Mouse (Mus musculus) embryonic stem cell, embryonic (primary cell): ENCODE data around the gene Pih1d1.

ENCODE experiments used
- CTCF ChIA-PET, 4 experiments: fragments of 300-600 bp in 2 of 4; fragments of 350-600 bp in 2 of 4; sonication (Branson Sonifier 250); formaldehyde crosslinking; loops; one replicate each; lab custom pipeline; 2022; ENCODE audit warnings: inconsistent platforms in 2 of 4; lab: Charles Lee
- POLR2A ChIA-PET, 4 experiments: fragments of 300-600 bp in 2 of 4; fragments of 350-600 bp in 2 of 4; sonication (Branson Sonifier 250); formaldehyde crosslinking; loops; one replicate each; lab custom pipeline; 2022; ENCODE audit warnings: antibody characterized with exemption in 4 of 4, inconsistent platforms in 1 of 4; lab: Charles Lee

Pih1d1 gene

DNA sequence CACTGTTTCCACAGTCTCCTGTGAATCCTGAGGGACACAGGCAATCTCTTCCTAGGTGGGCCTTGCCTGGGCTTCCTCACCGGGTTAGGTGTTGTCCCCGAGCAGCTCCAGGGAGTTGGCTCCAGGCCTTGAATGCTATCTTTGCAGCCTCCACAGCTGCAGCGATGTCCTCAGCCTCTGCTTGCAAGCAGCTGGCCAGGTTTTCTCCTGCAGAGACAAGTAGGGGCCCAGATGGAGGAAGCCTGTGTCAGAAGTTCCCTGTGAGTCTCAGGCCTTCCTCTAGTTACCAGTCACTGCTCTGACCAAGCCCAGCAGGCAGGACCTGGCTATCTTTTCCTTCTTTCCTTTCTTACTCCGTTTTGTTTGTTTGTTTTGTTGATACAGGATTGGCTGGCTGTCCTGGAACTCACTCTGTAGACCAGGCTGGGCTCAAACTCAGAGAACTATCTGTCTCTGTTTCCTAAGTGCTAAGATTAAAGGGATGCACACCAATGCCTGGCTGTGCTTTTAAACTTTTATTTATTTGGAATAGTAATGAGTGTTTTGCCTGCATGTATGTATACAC lies 5.5 kb upstream of the Pih1d1 start:
- POLR2A ChIA-PET = interaction anchor here in 2 of 4 experiments (1.1 to 7.3 kb wide), 3 partner anchors 15 to 20 kb away, joined by 3 to 101 read pairs (median 57); partner anchors contain the start of genes Rpl13a (in 1 of the 2) and Slc17a7 (in 1 of the 2)
- CTCF ChIA-PET = no interaction called here

GRCm38 (mm10) chr7:45149545-45149944 lies 4.6 kb upstream of the Pih1d1 start:
- POLR2A ChIA-PET = interaction anchor here in 3 of 4 experiments (0.5 to 7.3 kb wide), 7 partner anchors 12 to 308 kb away, joined by 3 to 144 read pairs (median 3); partner anchors contain the start of genes Rpl13a (in 2 of the 3), Rps11 (in 1 of the 3) and Slc17a7 (in 1 of the 3)
- CTCF ChIA-PET = interaction anchor here (0.6 to 3.4 kb wide), 6 partner anchors 13 to 220 kb away, joined by 3 to 10 read pairs (median 4); partner anchors contain the start of genes Flt3l (in 3 of the 4), Gm45713 (in 3 of the 4) and Ap2a1 (in 1 of the 4)

DNA sequence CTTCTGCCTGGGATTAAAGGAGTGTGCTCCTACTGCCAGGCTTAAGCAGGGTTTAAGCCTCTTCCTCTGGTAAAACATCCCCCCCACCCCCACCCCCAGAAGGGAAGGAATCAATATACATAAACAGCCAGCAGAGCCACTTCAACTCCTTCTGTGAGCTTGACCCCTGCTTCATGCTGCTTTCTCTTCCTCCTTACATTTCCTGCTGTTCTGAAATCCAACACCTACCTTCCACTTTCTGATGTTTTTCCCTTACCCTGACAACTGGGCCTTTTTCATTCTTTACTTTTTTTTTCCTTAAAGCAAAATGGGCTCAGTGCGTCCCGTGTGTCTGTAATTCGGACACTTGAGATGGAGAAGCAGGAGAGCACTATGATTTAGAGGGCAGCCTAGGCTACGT lies 3.8 kb upstream of the Pih1d1 start:
- POLR2A ChIA-PET = interaction anchor here (0.6 to 7.3 kb wide), 24 partner anchors 8 to 312 kb away, joined by 3 to 144 read pairs (median 4); partner anchors contain the start of genes Rpl13a (in 3 of the 4), Flt3l (in 2 of the 4), Gm45713 (in 2 of the 4) and Ccdc155 (in 1 of the 4)
- CTCF ChIA-PET = interaction anchor here (0.5 to 3.4 kb wide), 15 partner anchors 12 to 254 kb away, joined by 3 to 10 read pairs (median 4); partner anchors contain the start of genes Flt3l (in 3 of the 4), Gm45713 (in 3 of the 4) and Ap2a1 (in 1 of the 4)

DNA sequence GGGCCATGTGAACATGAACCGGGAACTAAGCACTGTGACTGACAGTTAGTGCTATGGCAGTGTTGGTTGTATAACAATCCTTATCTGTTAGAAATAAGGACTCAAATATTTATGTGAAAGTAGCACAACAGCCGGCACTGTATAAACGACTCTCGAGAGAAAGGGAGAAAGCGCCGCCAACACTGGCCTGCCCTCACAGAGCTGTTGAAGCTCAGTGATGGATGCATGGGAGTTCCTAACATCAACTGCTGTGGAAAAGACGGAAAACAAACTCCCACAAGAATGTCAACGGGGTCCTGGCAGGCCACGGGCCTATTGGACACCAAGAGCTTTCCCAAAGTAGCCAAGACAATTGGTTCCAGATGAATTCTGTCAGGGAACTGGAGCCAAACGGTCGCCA lies 2.8 kb upstream of the Pih1d1 start:
- POLR2A ChIA-PET = interaction anchor here in 3 of 4 experiments (0.7 to 7.3 kb wide), 27 partner anchors 9 to 302 kb away, joined by 3 to 144 read pairs (median 4); partner anchors contain the start of genes Flt3l (in 3 of the 3), Gm45713 (in 3 of the 3), Ccdc155 (in 2 of the 3) and Rpl13a (in 2 of the 3)
- CTCF ChIA-PET = interaction anchor here (0.6 to 3.4 kb wide), 10 partner anchors 15 to 253 kb away, joined by 3 to 10 read pairs (median 4); partner anchors contain the start of genes Flt3l (in 3 of the 4), Gm45713 (in 3 of the 4) and Prmt1 (in 1 of the 4)

- ChIA-PET POLR2A (interaction anchor here in 3 of 4 experiments (0.8 to 7.3 kb wide), 35 partner anchors 7 to 283 kb away, joined by 3 to 144 read pairs (median 9); partner anchors contain the start of genes Rpl13a (in 2 of the 3), Slc17a7 (in 2 of the 3), Ccdc155 (in 1 of the 3) and Fcgrt (in 1 of the 3)), CTCF (interaction anchor here in 3 of 4 experiments (0.6 to 1.5 kb wide), 4 partner anchors 9 to 292 kb away, joined by 3 to 13 read pairs (median 4); no protein-coding TSS in a partner anchor)
These were observed 1.1 kb upstream of the Pih1d1 start for GRCm38 (mm10) chr7:45153052-45153451.

GRCm38 (mm10) chr7:45153586-45153985 lies 517 bp upstream of the Pih1d1 start:
- CTCF ChIA-PET = interaction anchor here in 3 of 4 experiments (0.6 to 2.2 kb wide), 5 partner anchors 9 to 292 kb away, joined by 3 to 13 read pairs (median 4); no protein-coding TSS in a partner anchor
- POLR2A ChIA-PET = interaction anchor here in 3 of 4 experiments (0.8 to 7.3 kb wide), 42 partner anchors 8 to 485 kb away, joined by 3 to 144 read pairs (median 9); partner anchors contain the start of genes Fcgrt (in 2 of the 3), Rpl13a (in 2 of the 3), Rras (in 2 of the 3) and Slc17a7 (in 2 of the 3)

GRCm38 (mm10) chr7:45154993-45155514 lies 951 bp downstream of the Pih1d1 start:
- ChIA-PET CTCF (interaction anchor here in 3 of 4 experiments (0.5 to 3.0 kb wide), 49 partner anchors 8 to 501 kb away, joined by 3 to 34 read pairs (median 4); partner anchors contain the start of genes Flt3l (in 3 of the 3), Gm45713 (in 3 of the 3), Ccdc155 (in 2 of the 3) and Gys1 (in 2 of the 3)), POLR2A (interaction anchor here in 3 of 4 experiments (0.6 to 7.3 kb wide), 144 partner anchors 9 to 741 kb away, joined by 3 to 144 read pairs (median 4); partner anchors contain the start of genes Ccdc155 (in 2 of the 3), Fcgrt (in 2 of the 3), Gys1 (in 2 of the 3) and Plekha4 (in 2 of the 3))

GRCm38 (mm10) chr7:45155590-45155989 lies 1.5 kb downstream of the Pih1d1 start:
- ChIA-PET CTCF (interaction anchor here in 3 of 4 experiments (0.5 to 3.0 kb wide), 36 partner anchors 8 to 473 kb away, joined by 3 to 34 read pairs (median 4); partner anchors contain the start of genes Ccdc155 (in 2 of the 3), Flt3l (in 2 of the 3), Gm45713 (in 2 of the 3) and Gys1 (in 1 of the 3)), POLR2A (interaction anchor here in 3 of 4 experiments (0.6 to 7.3 kb wide), 66 partner anchors 8 to 517 kb away, joined by 3 to 144 read pairs (median 7); partner anchors contain the start of genes Ccdc155 (in 2 of the 3), Fcgrt (in 2 of the 3), Rpl13a (in 2 of the 3) and Rras (in 2 of the 3))

GRCm38 (mm10) chr7:45156206-45156605 lies 2.1 kb downstream of the Pih1d1 start:
- ChIA-PET POLR2A (interaction anchor here in 2 of 4 experiments (0.6 to 7.3 kb wide), 21 partner anchors 8 to 562 kb away, joined by 3 to 57 read pairs (median 5); partner anchors contain the start of genes Atf5 (in 1 of the 2), Il4i1 (in 1 of the 2), Nup62 (in 1 of the 2) and Rcn3 (in 1 of the 2)), CTCF (interaction anchor here in 3 of 4 experiments (0.6 to 3.0 kb wide), 15 partner anchors 9 to 185 kb away, joined by 3 to 34 read pairs (median 4); partner anchors contain the start of genes Flt3l (in 2 of the 3), Gm45713 (in 2 of the 3), Ccdc155 (in 1 of the 3) and Rcn3 (in 1 of the 3))

- ChIA-PET CTCF (interaction anchor here in 1 of 4 experiments (1.1 to 1.9 kb wide), 2 partner anchors 12 to 79 kb away, joined by 3 to 5 read pairs; no protein-coding TSS in a partner anchor), POLR2A (interaction anchor here in 1 of 4 experiments (0.9 to 1.3 kb wide), 5 partner anchors 12 to 561 kb away, joined by 3 to 5 read pairs (median 3); partner anchors contain the start of gene Sphk2)
These were observed 3.4 kb downstream of the Pih1d1 start for GRCm38 (mm10) chr7:45157459-45157858.

DNA sequence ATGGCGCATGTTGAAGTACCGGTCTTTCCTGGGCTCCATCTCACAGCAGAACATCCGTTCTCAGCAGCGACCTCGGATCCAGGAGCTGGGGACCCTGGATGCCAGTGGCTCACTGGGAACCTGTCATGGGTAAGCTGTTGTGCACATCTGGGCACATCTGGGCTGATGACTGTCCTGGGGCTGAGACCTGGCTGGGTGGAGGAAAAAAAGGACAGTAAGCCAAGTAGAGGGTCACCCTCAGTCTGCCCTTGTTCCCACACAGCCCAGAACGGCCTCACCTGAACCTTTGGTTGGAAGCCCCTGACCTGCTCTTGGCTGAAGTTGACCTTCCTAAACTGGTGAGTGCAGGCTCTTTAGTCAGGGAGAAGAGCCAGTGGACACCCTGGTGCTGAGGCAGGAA lies 4.9 kb downstream of the Pih1d1 start:
- CTCF ChIA-PET = interaction anchor here in 2 of 4 experiments (0.6 to 1.9 kb wide), 4 partner anchors 10 to 116 kb away, joined by 3 to 5 read pairs (median 4); no protein-coding TSS in a partner anchor
- POLR2A ChIA-PET = interaction anchor here in 2 of 4 experiments (0.7 to 1.1 kb wide), 3 partner anchors 16 to 40 kb away, joined by 3 read pairs; no protein-coding TSS in a partner anchor

DNA sequence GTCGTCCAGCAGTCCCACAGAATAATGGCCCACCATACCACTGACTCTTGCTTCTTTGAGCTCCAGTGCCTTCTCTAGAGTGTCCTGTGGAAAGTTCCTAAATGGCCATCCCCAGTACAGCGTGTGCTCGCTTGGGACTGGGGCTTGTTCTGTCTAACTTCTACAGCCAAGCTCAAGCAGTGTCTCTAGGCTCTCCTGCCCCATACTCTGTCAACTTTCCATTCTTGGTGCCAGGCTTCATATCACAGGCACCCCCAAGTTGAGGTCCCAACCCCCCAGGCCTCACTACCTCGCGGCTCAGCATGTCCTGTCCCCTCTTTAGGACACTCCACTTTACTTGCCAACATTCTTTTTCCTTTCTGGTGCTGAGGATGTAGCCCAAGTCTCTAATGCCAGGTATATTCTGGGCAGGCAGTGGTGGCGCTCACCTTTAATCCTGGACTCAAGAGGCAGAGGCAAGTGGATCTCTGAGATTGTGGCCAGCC lies 6.3 kb downstream of the Pih1d1 start:
- CTCF ChIA-PET = interaction anchor here in 1 of 4 experiments (1.8 kb wide), 1 partner anchor 9 kb away, joined by 4 read pairs; no protein-coding TSS in a partner anchor
- POLR2A ChIA-PET = interaction anchor here in 2 of 4 experiments (0.6 to 3.2 kb wide), 6 partner anchors 9 to 123 kb away, joined by 3 to 19 read pairs (median 3); no protein-coding TSS in a partner anchor

DNA sequence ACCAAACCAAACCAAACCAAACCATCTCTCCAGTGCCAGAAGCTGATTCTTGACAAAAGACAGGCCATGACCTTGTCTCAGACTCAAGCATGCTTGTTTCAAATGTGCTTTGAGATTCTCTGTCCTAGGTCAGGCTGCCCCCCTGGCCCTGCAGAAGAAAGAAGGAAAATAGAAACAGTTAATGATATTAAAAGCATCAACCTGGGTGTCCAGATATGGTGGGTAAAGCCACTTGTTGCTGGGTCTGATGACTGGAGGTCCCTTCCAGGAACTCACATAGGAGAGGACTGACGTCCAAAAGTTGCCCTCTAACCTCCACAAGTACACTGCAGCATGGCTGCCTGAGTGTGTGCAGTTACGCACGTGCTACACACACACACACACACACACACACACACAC lies 6.8 kb downstream of the Pih1d1 start:
- CTCF ChIA-PET = interaction anchor here in 2 of 4 experiments (1.5 to 3.5 kb wide), 7 partner anchors 8 to 521 kb away, joined by 3 to 37 read pairs (median 9); no protein-coding TSS in a partner anchor
- POLR2A ChIA-PET = interaction anchor here in 2 of 4 experiments (0.6 to 3.2 kb wide), 17 partner anchors 8 to 297 kb away, joined by 3 to 19 read pairs (median 3); partner anchors contain the start of gene Tsks (in 1 of the 2)

DNA sequence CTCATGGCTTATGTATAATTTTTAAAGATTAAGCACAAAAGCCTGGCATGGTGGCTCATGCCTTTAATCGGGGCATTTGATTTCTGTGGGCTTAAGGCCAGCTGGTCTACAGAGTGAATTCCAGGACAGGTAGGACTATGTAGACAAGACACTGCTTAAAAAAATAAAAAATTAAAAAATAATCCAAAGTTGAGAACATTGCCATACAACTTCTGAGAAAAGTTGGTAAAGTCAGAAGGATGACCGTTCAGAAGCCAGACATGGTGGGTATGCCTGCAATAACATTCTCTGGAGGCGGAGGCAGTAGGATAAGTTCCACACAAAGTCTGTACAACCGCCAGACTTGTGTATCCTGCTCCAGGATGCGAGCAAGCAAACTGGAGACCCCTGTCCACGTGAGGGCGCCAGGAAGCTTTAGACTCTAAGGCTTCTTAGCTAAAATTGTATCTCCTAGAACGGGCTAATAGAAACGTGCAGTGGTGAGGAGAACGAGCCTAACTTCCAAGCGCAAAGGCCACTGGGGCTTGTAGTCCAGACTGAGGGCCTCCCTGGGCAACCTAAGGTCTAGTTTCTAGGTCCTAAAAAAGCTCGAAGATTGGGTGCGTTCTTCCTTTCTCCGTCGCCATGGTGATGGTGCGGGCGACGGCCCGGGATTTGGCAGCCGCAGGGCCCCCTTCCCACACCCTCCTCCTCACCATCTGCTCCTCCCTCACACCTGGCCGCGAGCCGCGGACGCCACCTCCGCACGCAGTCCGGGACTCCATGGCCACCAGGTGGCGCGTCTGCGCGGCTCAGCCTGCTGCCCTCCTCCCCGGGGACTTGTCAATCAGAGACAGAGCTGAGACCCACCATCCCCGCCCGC lies 7.7 kb downstream of the Pih1d1 start:
- CTCF ChIA-PET = interaction anchor here (0.5 to 3.8 kb wide), 89 partner anchors 8 to 698 kb away, joined by 3 to 37 read pairs (median 4); partner anchors contain the start of genes Flt3l (in 3 of the 4), Ccdc155 (in 2 of the 4), Gm45713 (in 2 of the 4) and Rcn3 (in 2 of the 4)
- POLR2A ChIA-PET = interaction anchor here (0.6 to 5.2 kb wide), 61 partner anchors 9 to 453 kb away, joined by 3 to 57 read pairs (median 3); partner anchors contain the start of genes Ccdc155 (in 2 of the 4), Rcn3 (in 2 of the 4), Aldh16a1 (in 1 of the 4) and Ftl1 (in 1 of the 4)

- POLR2A ChIA-PET = interaction anchor here in 3 of 4 experiments (0.6 to 5.2 kb wide), 49 partner anchors 8 to 468 kb away, joined by 3 to 57 read pairs (median 4); partner anchors contain the start of genes Ccdc155 (in 2 of the 3), Aldh16a1 (in 1 of the 3), Ftl1 (in 1 of the 3) and Nup62 (in 1 of the 3)
- CTCF ChIA-PET = interaction anchor here (0.5 to 3.8 kb wide), 82 partner anchors 8 to 697 kb away, joined by 3 to 37 read pairs (median 4); partner anchors contain the start of genes Flt3l (in 3 of the 4), Ccdc155 (in 2 of the 4), Gm45713 (in 2 of the 4) and Aldh16a1 (in 1 of the 4)
These were observed 8.4 kb downstream of the Pih1d1 start for GRCm38 (mm10) chr7:45162551-45162950.
